Mouse (Mus musculus) liver, embryonic 15.5 days (tissue): ENCODE data around the gene Vmn1r55. TPM values are rescaled to one million over a fixed set of nuclear protein-coding genes. Genes with fewer than 3 reads are reported as not detected.

Experiments used
- ATAC-seq: fragments of 200-750 bp; cut with Nextera tagmentation; 2 replicates; pipeline ENCODE4 v1.8.0; 2017; ENCODE audit warnings: moderate number of reproducible peaks, mild to moderate bottlenecking, moderate library complexity; ENCODE audit not compliant: insufficient read depth
- H3K27ac ChIP-seq: fragments of 300-500 bp; sonication (generic); replicated peaks from 2 replicates; pipeline ENCODE4 v1.5.1; 2015; ENCODE audit warnings: mild to moderate bottlenecking, inconsistent platforms
- H3K27me3 ChIP-seq: fragments of 300-500 bp; sonication (generic); 2 replicates; pipeline ENCODE4 v1.6.1; 2015; ENCODE audit warnings: mild to moderate bottlenecking, inconsistent platforms
- H3K36me3 ChIP-seq: fragments of 300-500 bp; sonication (generic); replicated peaks from 2 replicates; pipeline ENCODE4 v1.6.1; 2015; ENCODE audit warnings: moderate library complexity, mild to moderate bottlenecking, inconsistent platforms
- H3K4me1 ChIP-seq: fragments of 300-500 bp; sonication (generic); replicated peaks from 2 replicates; pipeline ENCODE4 v1.6.1; 2015; ENCODE audit warnings: inconsistent platforms
- H3K4me2 ChIP-seq: fragments of 300-500 bp; sonication (generic); 2 replicates; pipeline ENCODE4 v1.6.1; 2015; ENCODE audit warnings: moderate library complexity, mild to moderate bottlenecking, inconsistent platforms
- H3K4me3 ChIP-seq: fragments of 300-500 bp; sonication (generic); replicated peaks from 2 replicates; pipeline ENCODE4 v1.5.1; 2015; ENCODE audit warnings: mild to moderate bottlenecking, inconsistent platforms
- H3K9ac ChIP-seq: fragments of 300-500 bp; sonication (generic); 2 replicates; pipeline ENCODE4 v1.6.1; 2015; ENCODE audit warnings: moderate library complexity, mild to moderate bottlenecking, inconsistent platforms
- H3K9me3 ChIP-seq: fragments of 300-500 bp; sonication (generic); replicated peaks from 2 replicates; pipeline ENCODE4 v1.6.1; 2016; ENCODE audit warnings: inconsistent platforms
- WGBS: fragments of 180-500 bp; shearing (Covaris S2); methylation state at CpG from one replicate; pipeline ENCODE4 v1.1.7; 2015; ENCODE audit warnings: mixed read lengths; ENCODE audit not compliant: insufficient replicate concordance; 5-methylcytosine and 5-hydroxymethylcytosine counted together
- polyA plus RNA-seq: library from polyadenylated mRNA; unstranded; fragments of >200 nt; fragmentation: Nextera tagmentation; extraction: Ambion mirVana; gene quantifications from 2 replicates; pipeline ENCODE4 v1.2.1, GENCODE M21; 2015

Gene Vmn1r55
- polyA plus RNA-seq, 1 experiment from 2014 or later: not detected

DNA sequence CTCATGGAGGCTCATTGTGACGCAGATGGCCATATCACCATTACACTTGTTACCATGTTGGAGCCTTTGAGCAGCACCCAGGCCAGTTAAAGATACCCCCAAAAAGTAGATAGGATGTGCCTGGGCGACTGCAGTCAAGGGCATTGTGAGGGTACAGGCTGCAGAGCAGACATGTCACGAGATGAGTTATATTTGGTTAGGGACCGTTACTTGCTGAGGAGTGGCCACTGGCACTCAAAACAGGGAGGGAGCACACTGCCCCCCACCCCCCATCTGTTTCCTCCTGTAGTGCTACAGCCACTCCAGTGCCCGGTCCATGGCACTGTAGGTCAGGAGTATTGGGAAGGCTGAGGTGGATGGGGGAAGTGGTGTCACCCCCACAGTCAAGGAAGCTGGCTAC is 50.7 kb downstream of the Vmn1r55 start:
- Histone ChIP-seq H3K4me3 (no peak overlapping the region), H3K27me3 (no peaks in the 10 kb centered on the region), H3K4me2 (no peak overlapping the region), H3K36me3 (peaks cover 55% of the 10 kb centered on the region), H3K9ac (no peak overlapping the region), H3K27ac (no peak overlapping the region), H3K9me3 (no peaks in the 10 kb centered on the region), H3K4me1 (no peaks in the 10 kb centered on the region)
- WGBS: 81% methylated on average over 5 of the region's 5 CpGs
- no peak for ATAC-seq

DNA sequence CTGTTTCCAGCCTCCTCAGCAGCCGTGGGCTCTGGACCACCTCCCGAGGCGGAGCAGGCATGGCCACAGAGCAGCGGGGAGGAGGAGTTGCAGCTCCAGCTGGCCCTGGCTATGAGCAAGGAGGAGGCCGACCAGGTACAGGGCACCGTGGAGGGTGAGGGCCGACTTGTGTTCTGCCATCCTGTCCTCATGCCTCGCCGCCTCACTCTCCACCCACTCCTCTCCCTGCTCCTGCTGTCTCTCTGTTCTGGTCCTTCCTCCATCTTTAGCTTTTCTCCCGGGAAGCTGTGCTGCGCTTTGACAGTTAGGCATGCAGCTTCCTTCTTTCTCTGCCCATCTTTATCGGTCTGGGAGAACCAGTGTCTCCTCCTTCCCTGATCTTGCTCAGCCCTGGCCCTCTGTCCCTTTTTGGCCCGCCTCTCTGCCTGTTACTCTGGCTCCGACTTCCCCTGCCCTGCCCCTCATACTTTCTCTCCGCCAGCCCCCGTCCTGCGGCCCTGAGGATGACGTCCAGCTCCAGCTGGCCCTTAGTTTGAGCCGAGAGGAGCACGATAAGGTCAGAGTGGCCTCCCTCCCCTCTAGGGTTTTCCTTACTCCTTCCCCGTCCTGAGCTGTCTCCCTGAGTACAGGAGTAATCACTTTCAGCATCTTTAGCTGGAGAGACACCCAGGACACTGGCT is 56.5 kb downstream of the Vmn1r55 start:
- 81% methylated on average over 21 of the region's 21 CpGs for WGBS
- Histone ChIP-seq H3K27ac (no peak overlapping the region), H3K4me1 (peaks cover 5% of the 10 kb centered on the region; the same call in 1 of the 2 replicates), H3K4me2 (no peak overlapping the region), H3K36me3 (peaks cover 99% of the 10 kb centered on the region), H3K27me3 (no peaks in the 10 kb centered on the region), H3K9me3 (no peaks in the 10 kb centered on the region), H3K9ac (no peak overlapping the region), H3K4me3 (no peak overlapping the region)
- no peak for ATAC-seq

DNA sequence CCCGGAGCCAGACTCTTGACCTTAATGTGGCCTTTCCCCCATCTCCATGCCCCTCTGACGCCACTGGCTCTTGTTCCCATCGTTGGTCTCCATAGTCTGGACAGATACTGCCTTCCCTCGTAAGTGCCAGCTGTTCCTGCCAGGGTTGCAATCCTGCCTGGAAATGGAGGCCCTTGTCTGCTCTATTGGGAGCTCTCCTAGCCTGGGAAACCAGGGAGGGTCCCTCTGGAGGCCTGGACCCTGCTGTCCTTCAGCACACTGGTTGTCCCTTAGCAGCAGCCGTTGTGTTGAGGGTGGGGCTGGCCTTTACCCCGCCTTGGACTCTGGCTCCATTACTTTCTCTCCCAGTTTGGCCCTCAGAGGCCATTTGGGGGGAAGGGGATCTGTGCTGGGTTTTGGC is 57.1 kb downstream of the Vmn1r55 start:
- no peak overlapping the region for H3K4me2 ChIP-seq
- peaks cover 99% of the 10 kb centered on the region for H3K36me3 ChIP-seq
- ATAC-seq: no peak
- H3K9me3 ChIP-seq: no peaks in the 10 kb centered on the region
- peaks cover 10% of the 10 kb centered on the region; the same call in 1 of the 2 replicates for H3K4me1 ChIP-seq
- H3K27me3 ChIP-seq: no peaks in the 10 kb centered on the region
- no peak overlapping the region for H3K27ac ChIP-seq
- H3K9ac ChIP-seq: no peak overlapping the region
- H3K4me3 ChIP-seq: no peak overlapping the region
- 84% methylated on average over 6 of the region's 6 CpGs for WGBS

DNA sequence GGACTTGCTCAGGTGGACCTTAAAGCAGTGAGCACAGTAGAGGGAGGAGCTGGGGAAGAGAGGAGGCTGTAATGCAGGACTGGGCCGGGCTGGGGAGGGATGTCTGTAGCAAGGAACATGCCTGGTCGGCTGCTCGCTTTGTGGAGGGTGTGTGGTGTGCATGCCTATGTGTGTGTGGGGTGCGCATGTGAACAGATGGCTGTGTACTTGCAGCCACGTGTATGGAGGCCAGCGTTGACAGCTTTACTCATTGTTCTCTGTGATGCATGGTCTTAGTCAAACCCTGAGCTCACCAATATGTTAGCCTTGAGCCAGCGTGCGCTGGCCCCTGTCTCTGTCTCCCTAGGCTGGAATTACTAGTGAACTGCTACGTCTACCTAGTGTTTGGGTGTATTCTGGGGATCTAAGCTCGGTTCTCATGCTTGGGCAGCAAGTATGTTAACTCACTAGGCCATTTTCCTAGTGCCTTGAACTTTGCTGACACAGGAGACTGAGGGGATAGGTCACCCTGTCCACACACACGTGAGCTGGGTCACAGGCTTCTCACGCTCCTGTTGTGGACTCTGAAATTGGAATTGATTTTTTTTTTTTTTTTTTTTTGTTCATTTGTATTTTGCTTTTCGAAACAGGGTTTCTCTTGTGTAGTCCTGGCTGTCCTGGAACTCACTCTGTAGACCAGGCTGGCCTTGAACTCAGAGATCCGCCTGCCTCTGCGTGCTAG is 58.3 kb downstream of the Vmn1r55 start:
- Histone ChIP-seq H3K4me2 (no peak overlapping the region), H3K27ac (no peak overlapping the region; the same call in 1 of the 2 replicates), H3K9me3 (no peaks in the 10 kb centered on the region), H3K4me1 (peaks cover 19% of the 10 kb centered on the region), H3K9ac (no peak overlapping the region), H3K27me3 (no peaks in the 10 kb centered on the region), H3K36me3 (peaks cover 99% of the 10 kb centered on the region), H3K4me3 (no peak overlapping the region)
- no peak for ATAC-seq
- 84% methylated on average over 15 of the region's 15 CpGs for WGBS

DNA sequence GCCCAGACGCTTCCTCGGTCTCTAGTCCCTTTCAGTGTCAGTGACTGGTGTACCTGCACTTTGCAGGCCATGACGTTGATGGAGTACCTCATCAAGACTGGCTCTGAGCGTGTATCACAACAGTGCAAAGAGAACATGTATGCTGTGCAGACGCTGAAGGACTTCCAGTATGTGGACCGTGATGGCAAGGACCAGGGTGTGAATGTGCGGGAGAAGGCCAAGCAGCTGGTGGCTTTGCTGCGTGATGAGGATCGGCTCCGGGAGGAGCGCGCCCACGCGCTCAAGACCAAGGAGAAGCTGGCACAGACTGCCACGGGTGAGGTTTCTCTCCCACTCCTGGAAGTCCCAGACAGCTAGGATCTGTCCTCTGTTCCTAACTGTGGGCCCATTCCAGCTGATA is 59.6 kb downstream of the Vmn1r55 start:
- Histone ChIP-seq H3K9me3 (no peaks in the 10 kb centered on the region), H3K4me3 (no peak overlapping the region), H3K4me1 (peaks cover 30% of the 10 kb centered on the region), H3K4me2 (no peak overlapping the region), H3K9ac (no peak overlapping the region), H3K36me3 (peaks cover 99% of the 10 kb centered on the region), H3K27me3 (no peaks in the 10 kb centered on the region), H3K27ac (no peak overlapping the region)
- 88% methylated on average over 15 of the region's 15 CpGs for WGBS
- no peak for ATAC-seq

DNA sequence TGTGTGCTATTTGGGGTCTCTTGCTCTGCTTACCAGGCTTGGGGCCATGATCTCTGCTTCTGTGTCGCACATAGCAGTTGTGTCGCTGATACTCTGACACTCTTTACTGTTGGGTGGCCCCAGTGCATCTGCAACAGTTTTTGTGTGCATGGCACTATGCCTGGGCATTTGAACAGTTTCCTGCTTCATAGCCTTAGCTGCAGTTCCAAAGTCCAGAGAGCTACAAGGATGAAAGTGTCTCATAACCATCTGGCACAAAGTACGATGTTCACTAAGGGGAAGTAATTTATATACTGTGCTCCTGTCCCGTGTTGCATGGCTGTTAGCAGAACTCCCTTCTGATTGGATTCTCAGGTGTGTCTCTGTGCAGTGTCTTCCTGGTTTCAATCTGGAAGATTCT is 61.6 kb downstream of the Vmn1r55 start:
- no peak for ATAC-seq
- H3K36me3 ChIP-seq: peaks cover 99% of the 10 kb centered on the region
- no peaks in the 10 kb centered on the region for H3K9me3 ChIP-seq
- no peak overlapping the region for H3K9ac ChIP-seq
- no peaks in the 10 kb centered on the region for H3K27me3 ChIP-seq
- no peak overlapping the region for H3K27ac ChIP-seq
- no peak overlapping the region for H3K4me3 ChIP-seq
- 74% methylated on average over 4 of the region's 4 CpGs for WGBS
- H3K4me2 ChIP-seq: no peak overlapping the region
- peaks cover 50% of the 10 kb centered on the region for H3K4me1 ChIP-seq

DNA sequence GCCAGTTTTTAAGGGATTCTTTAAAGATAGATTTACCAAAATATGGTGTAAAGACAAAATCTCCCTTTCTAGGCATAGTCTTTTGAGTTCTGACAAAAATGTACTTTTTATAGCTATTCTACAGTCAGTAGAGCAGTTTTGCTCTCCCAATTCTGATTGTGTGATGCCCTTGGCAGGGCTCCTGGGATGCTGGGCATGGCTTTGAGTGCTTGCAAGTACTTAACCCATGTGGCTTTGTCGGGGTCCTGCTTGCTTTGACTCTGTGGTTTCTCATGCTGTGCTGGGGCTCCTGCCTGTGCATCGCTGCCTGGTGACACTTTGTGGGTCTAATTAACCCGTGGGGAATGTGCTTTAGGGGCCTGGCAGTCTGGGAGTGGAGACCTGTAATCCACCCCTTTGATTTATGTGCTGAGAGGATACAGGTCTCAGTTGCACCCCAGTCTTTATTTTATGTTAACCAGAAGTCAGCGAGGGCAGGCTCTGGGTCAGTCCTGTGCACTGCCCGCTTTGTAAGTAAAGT is 62.5 kb downstream of the Vmn1r55 start:
- Histone ChIP-seq H3K9ac (no peak overlapping the region), H3K4me2 (no peak overlapping the region), H3K27me3 (no peaks in the 10 kb centered on the region), H3K4me3 (no peak overlapping the region), H3K27ac (no peak overlapping the region), H3K4me1 (peaks cover 57% of the 10 kb centered on the region), H3K9me3 (no peaks in the 10 kb centered on the region), H3K36me3 (peaks cover 96% of the 10 kb centered on the region)
- no peak for ATAC-seq
- 78% methylated on average over 5 of the region's 5 CpGs for WGBS

DNA sequence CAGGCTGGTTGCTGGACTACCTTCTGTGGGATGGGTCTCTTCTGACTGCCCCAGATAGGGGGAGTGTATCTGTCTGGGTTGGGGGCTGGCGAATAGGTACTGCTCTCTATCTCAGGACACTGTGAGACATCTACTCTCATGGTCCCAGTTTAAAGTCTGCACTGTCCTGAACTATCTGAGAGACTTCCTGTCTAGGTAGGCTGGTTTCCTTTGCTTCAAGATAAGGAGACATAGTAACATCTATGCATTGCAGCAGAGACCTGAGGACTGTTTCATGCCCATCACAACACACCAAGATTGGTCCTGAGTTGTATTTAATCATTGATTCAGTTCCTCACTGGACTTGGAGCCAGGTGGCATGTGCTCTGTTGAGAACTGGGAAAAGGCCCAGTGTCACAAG is 64.0 kb downstream of the Vmn1r55 start:
- H3K36me3 ChIP-seq: peaks cover 83% of the 10 kb centered on the region
- H3K4me2 ChIP-seq: no peak overlapping the region
- no peaks in the 10 kb centered on the region for H3K27me3 ChIP-seq
- WGBS: 17% methylated on average over 1 of the region's 1 CpGs
- H3K9me3 ChIP-seq: no peaks in the 10 kb centered on the region
- ATAC-seq: no peak
- no peak overlapping the region for H3K4me3 ChIP-seq
- H3K9ac ChIP-seq: no peak overlapping the region
- peaks cover 71% of the 10 kb centered on the region for H3K4me1 ChIP-seq
- no peak overlapping the region for H3K27ac ChIP-seq

DNA sequence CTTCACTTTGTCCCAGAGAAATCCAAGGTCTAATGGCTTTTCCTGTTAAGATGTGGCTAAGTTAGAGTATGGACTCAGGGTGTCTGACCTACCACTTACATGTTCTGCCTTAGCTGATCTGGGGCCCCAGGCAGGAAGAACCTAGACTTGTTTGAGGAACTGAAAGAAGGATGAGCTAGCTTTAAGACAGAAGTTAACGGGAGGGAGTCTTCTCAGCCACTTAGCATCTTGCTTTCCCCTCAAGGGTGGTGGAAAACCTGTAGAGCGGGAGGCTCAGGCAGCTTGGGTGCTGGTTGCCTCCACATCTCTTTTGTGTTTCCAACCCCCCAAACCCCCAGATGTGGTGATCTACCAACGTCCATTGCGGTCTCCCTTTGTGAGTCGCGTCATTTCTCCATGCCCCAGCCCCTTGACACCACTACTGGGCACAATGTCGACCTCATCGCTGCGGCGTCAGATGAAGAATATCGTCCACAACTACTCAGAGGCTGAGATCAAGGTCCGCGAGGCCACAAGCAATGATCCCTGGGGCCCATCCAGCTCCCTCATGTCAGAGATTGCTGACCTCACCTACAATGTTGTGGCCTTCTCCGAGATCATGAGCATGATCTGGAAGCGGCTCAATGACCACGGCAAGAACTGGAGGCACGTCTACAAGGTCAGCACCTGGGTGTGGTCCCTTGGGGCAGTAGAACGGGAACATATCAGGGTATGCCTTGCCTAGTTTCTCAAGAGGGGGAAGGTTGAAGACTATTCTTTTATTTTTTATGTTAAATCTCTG is 66.0 kb downstream of the Vmn1r55 start:
- H3K4me2 ChIP-seq: peak overlapping the region; percentile 35
- peaks cover 72% of the 10 kb centered on the region for H3K36me3 ChIP-seq
- H3K9ac ChIP-seq: no peak overlapping the region
- peak overlapping the region; percentile 39; the same call in 1 of the 2 replicates for H3K27ac ChIP-seq
- 74% methylated on average over 18 of the region's 18 CpGs for WGBS
- H3K4me3 ChIP-seq: no peak overlapping the region
- no peaks in the 10 kb centered on the region for H3K9me3 ChIP-seq
- no peaks in the 10 kb centered on the region for H3K27me3 ChIP-seq
- H3K4me1 ChIP-seq: peaks cover 79% of the 10 kb centered on the region
- ATAC-seq: no peak

DNA sequence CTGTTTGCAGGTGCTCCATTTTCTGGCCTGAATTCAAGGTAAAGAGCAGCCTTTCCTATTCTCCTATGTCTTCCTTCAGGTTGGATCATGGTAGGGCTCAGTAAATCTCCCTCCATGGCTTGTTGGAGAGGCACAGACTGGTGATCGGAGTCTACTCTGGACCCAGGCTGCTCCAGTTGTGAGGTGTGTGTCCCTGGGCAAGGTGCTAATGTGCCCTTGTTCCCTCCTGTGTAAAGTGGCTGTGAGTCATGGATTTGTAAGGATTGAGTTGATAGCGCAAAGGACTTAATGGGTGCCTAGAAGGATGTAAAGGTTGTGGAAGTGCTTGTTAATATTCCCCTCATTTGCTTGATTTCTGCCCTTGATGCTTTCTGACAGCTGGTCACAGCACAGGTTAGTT is 67.5 kb downstream of the Vmn1r55 start:
- Histone ChIP-seq H3K4me2 (peak overlapping the region; percentile 86), H3K36me3 (peaks cover 72% of the 10 kb centered on the region), H3K27me3 (no peaks in the 10 kb centered on the region), H3K4me3 (peak overlapping the region; percentile 95), H3K27ac (peak overlapping the region; percentile 93), H3K4me1 (peaks cover 78% of the 10 kb centered on the region), H3K9ac (peak overlapping the region; percentile 98), H3K9me3 (no peaks in the 10 kb centered on the region)
- no peak for ATAC-seq
- 81% methylated on average over 2 of the region's 2 CpGs for WGBS

DNA sequence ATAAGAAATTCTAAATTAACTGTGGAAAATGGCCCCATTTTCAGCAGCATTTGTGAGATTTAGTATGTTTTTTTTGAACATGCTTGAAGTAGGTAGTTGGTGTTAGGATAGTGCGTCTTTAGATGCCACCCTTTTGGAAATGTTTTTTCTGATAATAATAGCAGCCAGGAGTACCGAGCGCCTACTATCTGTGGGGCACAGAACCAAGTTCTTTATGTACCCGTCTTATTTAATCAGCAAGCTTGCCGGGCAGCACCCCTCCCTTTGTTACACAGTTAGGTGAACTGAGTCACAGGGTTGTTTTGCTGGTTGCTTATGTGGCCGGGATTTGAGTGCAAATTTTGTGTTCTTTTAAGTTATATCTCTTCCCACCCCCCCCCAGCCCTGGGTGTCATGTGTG is 68.2 kb downstream of the Vmn1r55 start:
- peak overlapping the region; percentile 98 for H3K9ac ChIP-seq
- peak overlapping the region; percentile 86 for H3K4me2 ChIP-seq
- H3K9me3 ChIP-seq: no peaks in the 10 kb centered on the region
- peaks cover 72% of the 10 kb centered on the region for H3K36me3 ChIP-seq
- ATAC-seq: peak; percentile 55
- H3K4me1 ChIP-seq: peaks cover 79% of the 10 kb centered on the region
- H3K4me3 ChIP-seq: peak overlapping the region; percentile 95
- WGBS: 11% methylated on average over 6 of the region's 6 CpGs
- peak overlapping the region; percentile 93 for H3K27ac ChIP-seq
- no peaks in the 10 kb centered on the region for H3K27me3 ChIP-seq
